Comparison of ENCODE assay signal across 29 mouse cellular contexts in the genomic region with DNA sequence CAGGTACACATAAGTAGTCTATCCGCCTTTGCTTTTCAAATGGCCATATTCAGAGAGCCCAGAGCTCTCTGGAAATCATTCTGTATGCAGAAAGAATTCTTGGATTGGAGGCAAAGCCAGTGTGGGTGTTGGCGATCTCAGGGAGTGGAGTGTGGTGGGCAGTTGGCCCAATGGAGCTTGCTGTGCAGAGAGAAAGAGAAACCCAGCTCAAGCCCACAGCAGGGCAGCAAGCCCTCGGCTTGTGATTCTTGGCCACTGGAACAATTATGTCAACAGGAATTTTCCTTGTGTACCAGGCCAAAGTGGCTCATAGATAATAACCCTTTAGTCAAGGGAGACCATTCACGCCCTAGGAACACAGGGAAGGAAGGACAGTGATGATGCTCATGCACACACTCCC. TPM values are rescaled to one million over a fixed set of nuclear protein-coding genes. Genes with fewer than 3 reads are reported as not detected.
A peak's percentile ranks its signal among the peaks of the same experiment; 100 is the strongest.
DNase-seq lines count a peak whose midpoint lies in the region; ATAC-seq and TF ChIP-seq lines count a peak whose summit lies in the region.
"Had no signal": no experiment of that assay in that cellular context is flagged by ENCODE, and none has a peak within 500 bp of the region (broad histone marks: within the 10 kb centered on the region; RNA-seq: fewer than 3 reads in every experiment).

No protein-coding gene starts in this region.

- 0 out of 2 replicates have a peak, but pooled peaks cover 4% of the 10 kb centered on the region for H3K4me1 ChIP-seq in heart, embryonic 12.5 days (replicated peaks)
- H3K4me1 ChIP-seq: embryonic facial prominence, embryonic 12.5 days; hindbrain, embryonic 10.5 days; hindbrain, embryonic 15.5 days; limb, embryonic 13.5 days; lung, embryonic 15.5 days; megakaryocyte, embryonic 14.5 days; stomach, embryonic 15.5 days had no signal

- 74% methylated on average over 4 of the region's 4 CpGs for WGBS in heart, embryonic 12.5 days

- H3K36me3 ChIP-seq in heart, embryonic 12.5 days: no peaks in the 10 kb centered on the region
- H3K36me3 ChIP-seq: embryonic facial prominence, embryonic 12.5 days; G1E; hindbrain, embryonic 10.5 days; hindbrain, embryonic 15.5 days; limb, embryonic 13.5 days; lung, embryonic 15.5 days; midbrain, embryonic 13.5 days; neural tube, embryonic 13.5 days; stomach, embryonic 15.5 days had no signal

- intact Hi-C loops in gastrocnemius, adult 2 months (cut with DNase I): no loop called here
- intact Hi-C loops in heart, postnatal 25 days (cut with DNase I): no loop called here

- no peak overlapping the region for H3K9ac ChIP-seq in heart, embryonic 12.5 days
- H3K9ac ChIP-seq: embryonic facial prominence, embryonic 12.5 days; forebrain, postnatal 0 days; hindbrain, embryonic 15.5 days; limb, embryonic 13.5 days; lung, embryonic 15.5 days; midbrain, embryonic 13.5 days; neural tube, embryonic 13.5 days; stomach, embryonic 15.5 days had no signal

- no peak for TF ChIP-seq CTCF in gastrocnemius, adult 2 months (IDR thresholded peaks at IDR 0.05)

- DNase-seq in cerebellum, adult 9-11 months: peak; percentile 2
- no peak for DNase-seq in cerebellum, postnatal 36 days
- peak; percentile 34 for DNase-seq in gastrocnemius, adult 2 months
- DNase-seq in gastrocnemius, postnatal 4 days (ENCODE audit: low spot score in 2 of 2): no peak
- DNase-seq in heart, postnatal 25 days (ENCODE audit: low spot score): peak; percentile 13
- DNase-seq in fibroblast of lung, adult 2 months (ENCODE audit: low read depth): peak; percentile 21
- no peak for DNase-seq in kidney, postnatal 36 days
- DNase-seq: adrenal gland, postnatal 25 days; embryo, embryonic 11 days; forebrain, postnatal 0 days; kidney, adult 11 months; kidney, postnatal 14 days; lung, postnatal 4 days; retina, postnatal 1 day; right cerebral cortex, postnatal 14 days had no signal

- H3K4me2 ChIP-seq in heart, embryonic 12.5 days: no peak overlapping the region
- H3K4me2 ChIP-seq: embryonic facial prominence, embryonic 12.5 days; heart, embryonic 11.5 days; hindbrain, embryonic 15.5 days; limb, embryonic 13.5 days; liver, embryonic 11.5 days; lung, embryonic 15.5 days; midbrain, embryonic 13.5 days; neural tube, embryonic 13.5 days; stomach, embryonic 15.5 days had no signal

- H3K27ac ChIP-seq in gastrocnemius, adult 2 months: no peak overlapping the region
- H3K27ac ChIP-seq in heart, embryonic 12.5 days (ENCODE audit: poor library complexity, severe bottlenecking): no peak overlapping the region
- H3K27ac ChIP-seq: embryonic facial prominence, embryonic 12.5 days; hindbrain, embryonic 10.5 days; hindbrain, embryonic 15.5 days; limb, embryonic 13.5 days; lung, embryonic 15.5 days; midbrain, embryonic 13.5 days; neural tube, embryonic 13.5 days; stomach, embryonic 15.5 days had no signal

- no peaks in the 10 kb centered on the region for H3K9me3 ChIP-seq in heart, embryonic 12.5 days (replicated peaks)
- H3K9me3 ChIP-seq: embryonic facial prominence, embryonic 12.5 days; G1E; hindbrain, embryonic 10.5 days; hindbrain, embryonic 15.5 days; limb, embryonic 13.5 days; lung, embryonic 15.5 days; megakaryocyte, embryonic 14.5 days; midbrain, embryonic 13.5 days; neural tube, embryonic 13.5 days; stomach, embryonic 15.5 days had no signal

- H3K27me3 ChIP-seq in heart, embryonic 12.5 days (replicated peaks): no peaks in the 10 kb centered on the region
- H3K27me3 ChIP-seq: embryonic facial prominence, embryonic 12.5 days; hindbrain, embryonic 15.5 days; limb, embryonic 13.5 days; lung, embryonic 15.5 days; megakaryocyte, embryonic 14.5 days; midbrain, embryonic 13.5 days; neural tube, embryonic 13.5 days; stomach, embryonic 15.5 days had no signal

- ATAC-seq in heart, embryonic 12.5 days (ENCODE audit: insufficient number of reproducible peaks, low FRiP score): no peak
- ATAC-seq: forebrain, postnatal 0 days; inflammation-experienced regulatory T-cells, adult 6 months; midbrain, embryonic 13.5 days had no signal

- no peak overlapping the region for H3K4me3 ChIP-seq in gastrocnemius, adult 2 months
- H3K4me3 ChIP-seq in heart, embryonic 12.5 days: no peak overlapping the region
- H3K4me3 ChIP-seq: embryonic facial prominence, embryonic 12.5 days; hindbrain, embryonic 10.5 days; hindbrain, embryonic 15.5 days; limb, embryonic 13.5 days; lung, embryonic 15.5 days; megakaryocyte, embryonic 14.5 days; midbrain, embryonic 13.5 days; neural tube, embryonic 13.5 days; stomach, embryonic 15.5 days had no signal

RNA-seq across cellular contexts. Expression of a gene that starts 53.0 kb away (rescaled TPM):
- total RNA-seq in gastrocnemius, adult 2 months (2021): under 1 TPM; 0.26 to 0.42 TPM
- under 1 TPM; 0.78 to 0.88 TPM for total RNA-seq in gastrocnemius, postnatal 4 days (2021)
- total RNA-seq in heart, postnatal 25 days (2021): 10 to 100 TPM; 48.0 to 53.7 TPM
- 6.1 and 6.2 TPM in 2 replicates for polyA plus RNA-seq in heart, embryonic 12.5 days (2016; fragmentation: Nextera tagmentation; extraction: Ambion mirVana)
- polyA plus RNA-seq: G1E; inflammation-experienced regulatory T-cells, adult 6 months had no signal

Comparison
In these comparisons a context has a peak if more than half of its experiments do, and no peak if none do; other contexts are left out.
1. DNase-seq: peak in cerebellum, adult 9-11 months (single experiment), gastrocnemius, adult 2 months (single experiment), heart, postnatal 25 days (single experiment) and fibroblast of lung, adult 2 months (single experiment); none in cerebellum, postnatal 36 days (0 of 2), gastrocnemius, postnatal 4 days (0 of 2) and kidney, postnatal 36 days (0 of 2).
2. RNA of a gene that starts 53.0 kb away (total RNA-seq): 48.0 to 53.7 TPM in heart, postnatal 25 days; 0.78 to 0.88 TPM in gastrocnemius, postnatal 4 days and 0.26 to 0.42 TPM in gastrocnemius, adult 2 months; every median in the first group is over 10 times any median in the second.